Mouse (Mus musculus): ENCODE measurements around the gene Kdm2a. TPM values are rescaled to one million over a fixed set of nuclear protein-coding genes. Genes with fewer than 3 reads are reported as not detected.

Gene Kdm2a
- polyA plus RNA-seq, 1 experiment from 2014 or later: 18.5 TPM

- peak; percentile 77 for DNase-seq (ENCODE audit: low spot score)
- Histone ChIP-seq H3K4me1 (ENCODE audit: insufficient read depth, low read depth, low read length) (peaks cover 54% of the 10 kb centered on the region), H3K9ac (replicated peaks; ENCODE audit: low read depth) (no peak overlapping the region), H3K4me3 (ENCODE audit: low read depth, low read length) (no peak overlapping the region), H3K27me3 (replicated peaks; ENCODE audit: insufficient read depth, low read length) (no peaks in the 10 kb centered on the region), H3K27ac (ENCODE audit: low read length) (peak overlapping the region; percentile 47; the same call in 1 of the 2 replicates), H3K36me3 (ENCODE audit: insufficient read depth, low read length) (no peaks in the 10 kb centered on the region), H3K9me3 (ENCODE audit: low read length) (no peaks in the 10 kb centered on the region), H3K4me2 (replicated peaks; ENCODE audit: low read depth, low read length) (0 out of 2 replicates have a peak overlapping the region, but pooled peaks have one; percentile 5)
- ATAC-seq: peak; percentile 53
- 36% methylated on average over 7 of the region's 7 CpGs for WGBS
- TF ChIP-seq EP300 (IDR thresholded peaks at IDR 0.05) (no peak), CTCF (IDR thresholded peaks at IDR 0.05) (no peak)
These were observed 97.8 kb downstream of the Kdm2a start for GRCm38 (mm10) chr19:4300271-4300704.

- H3K27ac ChIP-seq (ENCODE audit: low read length): peak overlapping the region; percentile 47; the same call in 1 of the 2 replicates
- TF ChIP-seq EP300 (IDR thresholded peaks at IDR 0.05) (no peak), CTCF (IDR thresholded peaks at IDR 0.05) (no peak)
- ATAC-seq: peak; percentile 71
These were observed 98.4 kb downstream of the Kdm2a start for GRCm38 (mm10) chr19:4299574-4300270.

GRCm38 (mm10) chr19:4299126-4299525 is 99.0 kb downstream of the Kdm2a start:
- Histone ChIP-seq H3K9me3 (ENCODE audit: low read length) (no peaks in the 10 kb centered on the region), H3K4me3 (ENCODE audit: low read depth, low read length) (no peak overlapping the region), H3K4me1 (ENCODE audit: insufficient read depth, low read depth, low read length) (peaks cover 42% of the 10 kb centered on the region), H3K9ac (replicated peaks; ENCODE audit: low read depth) (no peak overlapping the region), H3K36me3 (ENCODE audit: insufficient read depth, low read length) (no peaks in the 10 kb centered on the region), H3K27ac (ENCODE audit: low read length) (no peak overlapping the region), H3K4me2 (replicated peaks; ENCODE audit: low read depth, low read length) (no peak overlapping the region), H3K27me3 (replicated peaks; ENCODE audit: insufficient read depth, low read length) (no peaks in the 10 kb centered on the region)
- ATAC-seq: no peak
- WGBS: 88% methylated on average over 7 of the region's 7 CpGs
- TF ChIP-seq CTCF (IDR thresholded peaks at IDR 0.05) (no peak), EP300 (IDR thresholded peaks at IDR 0.05) (no peak)
- no peak for DNase-seq (ENCODE audit: low spot score)

More at GRCm38 (mm10) chr19:4299574-4300270, 98.4 kb downstream of the Kdm2a start:
- Histone ChIP-seq H3K27me3 (replicated peaks; ENCODE audit: insufficient read depth, low read length) (no peaks in the 10 kb centered on the region), H3K4me2 (replicated peaks; ENCODE audit: low read depth, low read length) (no peak overlapping the region), H3K9ac (replicated peaks; ENCODE audit: low read depth) (no peak overlapping the region), H3K9me3 (ENCODE audit: low read length) (no peaks in the 10 kb centered on the region), H3K4me1 (ENCODE audit: insufficient read depth, low read depth, low read length) (peaks cover 48% of the 10 kb centered on the region), H3K36me3 (ENCODE audit: insufficient read depth, low read length) (no peaks in the 10 kb centered on the region), H3K4me3 (ENCODE audit: low read depth, low read length) (no peak overlapping the region)
- 53% methylated on average over 6 of the region's 6 CpGs for WGBS
- peak; percentile 65 for DNase-seq (ENCODE audit: low spot score)

- TF ChIP-seq CTCF (IDR thresholded peaks at IDR 0.05) (no peak), EP300 (IDR thresholded peaks at IDR 0.05) (no peak)
- Histone ChIP-seq H3K36me3 (ENCODE audit: insufficient read depth, low read length) (no peaks in the 10 kb centered on the region), H3K27me3 (replicated peaks; ENCODE audit: insufficient read depth, low read length) (no peaks in the 10 kb centered on the region), H3K4me2 (replicated peaks; ENCODE audit: low read depth, low read length) (no peak overlapping the region), H3K4me1 (ENCODE audit: insufficient read depth, low read depth, low read length) (peaks cover 38% of the 10 kb centered on the region), H3K9me3 (ENCODE audit: low read length) (no peaks in the 10 kb centered on the region), H3K9ac (replicated peaks; ENCODE audit: low read depth) (no peak overlapping the region), H3K4me3 (ENCODE audit: low read depth, low read length) (no peak overlapping the region), H3K27ac (ENCODE audit: low read length) (no peak overlapping the region)
- ATAC-seq (no peak), DNase-seq (ENCODE audit: low spot score) (no peak)
- WGBS: 82% methylated on average over 17 of the region's 17 CpGs
These were observed 99.6 kb downstream of the Kdm2a start for GRCm38 (mm10) chr19:4298322-4299121.

- DNase-seq (ENCODE audit: low spot score): peak; percentile 44
- H3K4me3 ChIP-seq (ENCODE audit: low read depth, low read length): no peak overlapping the region
- WGBS: 73% methylated on average over 5 of the region's 5 CpGs
These were observed 100.2 kb downstream of the Kdm2a start for GRCm38 (mm10) chr19:4297851-4298250.

DNA sequence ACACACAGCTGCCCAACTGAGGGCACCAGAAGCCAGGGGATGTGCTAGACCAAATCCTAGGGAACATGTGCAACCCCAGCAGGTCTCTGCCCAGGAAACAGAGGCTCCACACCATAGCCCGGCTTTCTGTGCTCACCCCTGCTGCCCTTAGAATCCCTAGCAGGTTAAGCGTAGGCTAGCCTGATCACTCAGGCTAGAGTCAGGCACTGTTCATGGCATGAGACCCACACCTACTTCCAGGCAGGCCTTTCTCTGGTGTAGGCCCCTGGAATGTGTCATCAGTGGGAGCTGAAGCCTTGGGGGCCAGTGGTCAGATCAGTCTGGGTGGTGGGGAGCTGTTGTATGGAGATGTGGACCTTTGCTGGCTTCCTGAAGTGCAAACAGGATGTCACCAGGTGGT is 101.5 kb downstream of the Kdm2a start:
- DNase-seq (ENCODE audit: low spot score) (no peak), ATAC-seq (no peak)
- H3K4me1 ChIP-seq (ENCODE audit: insufficient read depth, low read depth, low read length): peaks cover 22% of the 10 kb centered on the region
- H3K9ac ChIP-seq (replicated peaks; ENCODE audit: low read depth): no peak overlapping the region
- H3K4me3 ChIP-seq (ENCODE audit: low read depth, low read length): no peak overlapping the region
- peak overlapping the region; percentile 38; the same call in 1 of the 2 replicates for H3K27ac ChIP-seq (ENCODE audit: low read length)
- H3K9me3 ChIP-seq (ENCODE audit: low read length): no peaks in the 10 kb centered on the region
- no peaks in the 10 kb centered on the region for H3K27me3 ChIP-seq (replicated peaks; ENCODE audit: insufficient read depth, low read length)
- H3K4me2 ChIP-seq (replicated peaks; ENCODE audit: low read depth, low read length): no peak overlapping the region
- WGBS: 67% methylated on average over 2 of the region's 2 CpGs
- no peak for TF ChIP-seq EP300 (IDR thresholded peaks at IDR 0.05)
- no peak for TF ChIP-seq CTCF (IDR thresholded peaks at IDR 0.05)
- peaks cover 12% of the 10 kb centered on the region for H3K36me3 ChIP-seq (ENCODE audit: insufficient read depth, low read length)

More at GRCm38 (mm10) chr19:4297851-4298250, 100.2 kb downstream of the Kdm2a start:
- ATAC-seq: no peak
- H3K27me3 ChIP-seq (replicated peaks; ENCODE audit: insufficient read depth, low read length): no peaks in the 10 kb centered on the region
- no peaks in the 10 kb centered on the region for H3K36me3 ChIP-seq (ENCODE audit: insufficient read depth, low read length)
- H3K4me1 ChIP-seq (ENCODE audit: insufficient read depth, low read depth, low read length): peaks cover 32% of the 10 kb centered on the region
- H3K9ac ChIP-seq (replicated peaks; ENCODE audit: low read depth): no peak overlapping the region
- H3K4me2 ChIP-seq (replicated peaks; ENCODE audit: low read depth, low read length): no peak overlapping the region
- TF ChIP-seq EP300 (IDR thresholded peaks at IDR 0.05) (no peak), CTCF (IDR thresholded peaks at IDR 0.05) (peak; percentile 27; the same call in 1 of the 2 replicates)
- no peaks in the 10 kb centered on the region for H3K9me3 ChIP-seq (ENCODE audit: low read length)
- no peak overlapping the region for H3K27ac ChIP-seq (ENCODE audit: low read length)

Data from lung, postnatal 0 days (tissue).